Mouse (Mus musculus) small intestine, adult 2 months (tissue): Measurements from ENCODE around the gene Recql5.

Source experiments
- CTCF ChIP-seq: fragments of 200-500 bp; IDR thresholded peaks from 2 replicates; pipeline ENCODE4 v1.5.1; 2012; ENCODE audit warnings: low read depth, mild to moderate bottlenecking, control low read depth, inconsistent platforms, low read length, moderate library complexity, mixed read lengths; ENCODE audit not compliant: insufficient replicate concordance, insufficient read length; ENCODE audit errors: extremely low read depth
- POLR2A ChIP-seq: fragments of 200-500 bp; IDR thresholded peaks from 2 replicates; pipeline ENCODE4 v1.6.1; 2012; ENCODE audit warnings: low read depth, mild to moderate bottlenecking, control low read depth, inconsistent platforms, low read length, moderate library complexity

DNA sequence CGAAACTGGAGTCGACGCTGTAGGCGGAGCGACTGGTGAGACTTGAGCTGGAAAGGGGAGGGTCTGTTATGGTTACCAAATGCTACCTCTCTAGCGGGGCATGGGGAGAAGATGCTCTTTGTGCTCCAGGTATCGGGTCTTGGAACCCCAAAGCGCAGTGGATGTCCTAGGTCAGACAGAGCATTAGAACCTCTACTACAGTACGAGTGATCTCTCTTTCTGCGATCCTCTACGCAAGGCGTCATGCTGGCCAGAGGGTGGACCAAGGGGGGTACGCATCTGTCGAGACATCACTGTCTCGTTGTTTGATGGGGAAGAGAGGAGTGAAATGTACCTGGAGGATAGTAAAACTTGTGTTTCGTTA, 452 bp upstream of the Recql5 start:
- TF ChIP-seq POLR2A: no peak
- no peak for TF ChIP-seq CTCF
